Mouse (Mus musculus): ENCODE measurements around the gene Sgpp2. TPM values are rescaled to one million over a fixed set of nuclear protein-coding genes. Genes with fewer than 3 reads are reported as not detected.

The Sgpp2 gene
- polyA plus RNA-seq (2014; fragmentation: Illumina TruSeq; extraction: RNeasy Lipid Tissue Mini Kit (QIAGEN cat#74804); ENCODE audit: low read depth, low replicate concordance) = 150 TPM

GRCm38 (mm10) chr1:78310021-78310752 is at the start of gene Sgpp2:
Gene Sgpp2, plus strand, starts transcription at chr1:78310345.

Other genes with a start within 250 kb of the Sgpp2 start
- gene Pax3, start 113.2 kb upstream of the Sgpp2 start, polyA plus RNA-seq (2014; fragmentation: Illumina TruSeq; extraction: RNeasy Lipid Tissue Mini Kit (QIAGEN cat#74804); ENCODE audit: low read depth, low replicate concordance) = not detected
- 171 TPM for gene Farsb, start 178.6 kb downstream of the Sgpp2 start, polyA plus RNA-seq (2014; fragmentation: Illumina TruSeq; extraction: RNeasy Lipid Tissue Mini Kit (QIAGEN cat#74804); ENCODE audit: low read depth, low replicate concordance)
- not detected for gene Mogat1, start 200.6 kb downstream of the Sgpp2 start, polyA plus RNA-seq (2014; fragmentation: Illumina TruSeq; extraction: RNeasy Lipid Tissue Mini Kit (QIAGEN cat#74804); ENCODE audit: low read depth, low replicate concordance)
- not detected for gene BC035947, start 201.8 kb downstream of the Sgpp2 start, polyA plus RNA-seq (2014; fragmentation: Illumina TruSeq; extraction: RNeasy Lipid Tissue Mini Kit (QIAGEN cat#74804); ENCODE audit: low read depth, low replicate concordance)